Mouse (Mus musculus) embryo, embryonic 11.5 days (tissue): ENCODE measurements around the gene Tph1.

ENCODE experiments used
- DNase-seq: peaks from one replicate; pipeline ENCODE4 v3.0.0-alpha.2; 2012; ENCODE audit warnings: low read depth, low spot score

The Tph1 gene

GRCm38 (mm10) chr7:46648431-46649140, 23.8 kb downstream of the Tph1 start:
- DNase-seq = no peak

- DNase-seq = no peak
Observed at GRCm38 (mm10) chr7:46643172-46643571, 29.2 kb downstream of the Tph1 start.

DNA sequence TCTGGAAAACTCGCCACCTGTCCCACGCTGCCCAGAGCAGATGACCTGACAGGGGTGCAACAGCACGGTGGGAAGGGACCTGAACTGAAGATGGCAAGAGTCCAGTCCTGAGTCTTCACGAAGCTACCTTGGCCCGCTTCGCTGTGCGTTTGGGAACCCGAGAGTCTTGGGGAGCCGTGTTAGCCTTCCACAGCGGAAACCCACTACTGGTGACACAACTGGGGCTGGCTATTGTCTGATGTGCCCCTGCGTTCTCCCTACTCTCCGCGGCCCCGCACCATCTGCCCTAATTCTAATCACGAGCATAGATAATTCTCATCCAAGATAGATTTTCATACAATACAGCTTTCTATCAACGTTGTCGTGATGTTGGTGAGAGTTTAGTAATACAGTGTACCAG, 32.3 kb downstream of the Tph1 start:
- no peak for DNase-seq

- DNase-seq = peak; percentile 82
Observed at GRCm38 (mm10) chr7:46639692-46640031, 32.7 kb downstream of the Tph1 start, which contains the start of gene Sergef. TSS of gene Sergef (minus strand) at chr7:46639807.

DNA sequence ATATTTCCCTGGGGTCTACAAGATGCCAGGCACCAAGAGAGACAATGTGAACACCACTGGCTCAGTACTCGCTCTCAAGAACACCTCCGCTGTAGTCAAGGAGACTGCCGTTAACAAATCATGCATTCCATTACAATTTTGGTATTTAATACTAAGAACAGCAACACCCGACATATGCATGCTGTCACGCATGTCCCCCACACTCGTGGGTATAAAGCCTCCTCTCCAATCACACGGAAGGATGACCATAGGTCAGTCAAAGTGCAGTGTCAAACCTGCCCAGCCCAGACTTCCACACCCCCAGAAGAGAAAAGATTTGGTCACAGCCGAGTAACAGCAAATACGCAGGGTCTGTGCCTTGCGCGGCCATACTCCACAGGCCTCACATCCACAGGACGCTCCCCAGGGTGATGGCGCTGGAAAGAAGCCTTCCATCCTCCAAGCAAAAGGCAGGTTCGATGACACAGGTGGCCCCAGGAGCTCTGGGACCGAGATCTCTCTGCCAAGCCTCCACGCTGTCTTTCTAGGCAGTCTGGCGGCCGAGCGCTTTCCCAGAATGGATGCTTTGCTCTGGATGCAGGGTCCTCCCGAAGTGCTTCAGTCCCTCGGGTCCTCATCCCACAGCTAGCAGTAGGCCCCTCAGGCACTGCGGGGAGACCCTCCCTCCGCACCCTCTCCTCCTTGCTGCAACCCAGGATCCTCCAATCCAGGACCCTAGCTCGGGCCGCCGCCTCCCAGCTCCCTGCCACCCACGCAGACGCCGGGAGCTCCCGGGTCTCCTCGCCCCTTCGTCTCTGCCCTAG, 33.2 kb downstream of the Tph1 start:
- no peak for DNase-seq

- no peak for DNase-seq
Observed at GRCm38 (mm10) chr7:46628375-46628975, 43.9 kb downstream of the Tph1 start.

DNA sequence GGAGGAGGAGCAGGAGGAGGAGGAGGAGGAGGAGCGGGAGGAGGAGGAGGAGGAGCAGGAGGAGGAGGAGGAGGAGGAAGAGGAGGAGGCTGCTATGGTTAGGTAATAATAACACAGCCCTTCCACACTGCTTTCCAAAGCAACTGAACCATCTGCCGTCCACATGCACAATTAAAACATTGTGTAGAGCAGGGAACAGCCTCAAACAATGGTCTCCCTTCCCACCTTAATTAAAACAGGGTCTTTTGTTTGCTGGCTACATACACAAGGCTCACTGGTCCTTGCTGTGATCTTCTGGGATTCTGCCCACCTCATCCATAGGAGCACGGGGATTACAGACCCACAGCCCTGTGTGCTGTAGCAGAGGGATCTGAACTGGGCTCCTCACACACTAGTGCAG, 48.4 kb downstream of the Tph1 start:
- no peak for DNase-seq

DNA sequence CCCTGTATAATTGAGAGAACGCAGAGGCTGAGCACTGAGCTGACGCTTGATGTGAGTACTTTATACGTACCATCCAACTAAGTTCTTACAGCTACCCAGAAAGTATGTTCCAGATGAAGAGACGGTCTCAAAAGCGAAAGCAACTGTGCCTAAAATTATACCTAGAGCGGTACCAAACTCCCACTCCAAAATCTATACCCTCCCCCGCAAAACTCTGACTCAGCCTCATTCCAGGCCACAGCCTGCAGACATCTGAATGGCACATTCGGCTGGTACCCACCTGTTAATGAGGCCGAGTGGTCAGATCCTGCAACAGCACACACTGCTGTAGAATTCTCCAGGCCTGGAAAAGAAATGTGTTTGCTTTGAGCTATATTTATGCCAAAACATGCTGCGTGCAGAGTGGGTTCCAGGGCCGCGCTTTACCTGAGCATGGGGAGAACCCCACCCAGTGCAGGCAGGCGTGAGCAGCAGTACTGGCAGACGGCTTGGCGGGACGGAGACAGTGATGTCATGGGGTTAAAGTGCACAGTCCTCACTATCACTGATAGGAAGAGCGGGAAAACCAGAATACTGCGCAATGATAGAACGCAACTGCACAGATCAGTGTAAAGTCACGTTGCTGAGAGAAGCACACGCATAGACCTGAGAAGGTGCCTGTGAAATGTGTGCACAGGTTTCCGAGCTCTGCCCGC, 53.8 kb downstream of the Tph1 start:
- no peak for DNase-seq

- no peak for DNase-seq
Observed at GRCm38 (mm10) chr7:46616429-46617005, 55.8 kb downstream of the Tph1 start.

GRCm38 (mm10) chr7:46615256-46615977, 56.9 kb downstream of the Tph1 start:
- no peak for DNase-seq

DNA sequence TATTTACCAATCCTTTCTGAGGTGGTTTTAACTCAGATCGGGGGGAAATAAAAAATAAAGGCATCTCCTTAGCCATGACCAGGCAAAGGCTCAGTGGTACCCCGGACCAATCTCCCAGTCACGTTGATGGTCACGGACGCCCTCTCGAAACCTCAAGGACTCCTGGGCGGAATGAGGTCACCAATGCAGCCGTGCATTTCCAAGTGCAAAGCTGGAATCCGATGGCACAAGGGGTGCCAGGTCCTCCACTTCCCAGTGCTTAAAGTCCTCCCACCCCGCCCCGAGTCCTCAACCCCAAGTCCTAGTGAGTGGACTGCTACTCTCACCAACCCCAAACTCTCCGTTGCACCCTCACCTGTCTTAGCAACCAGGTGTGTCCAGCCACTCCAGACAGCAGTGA, 58.1 kb downstream of the Tph1 start:
- no peak for DNase-seq

DNA sequence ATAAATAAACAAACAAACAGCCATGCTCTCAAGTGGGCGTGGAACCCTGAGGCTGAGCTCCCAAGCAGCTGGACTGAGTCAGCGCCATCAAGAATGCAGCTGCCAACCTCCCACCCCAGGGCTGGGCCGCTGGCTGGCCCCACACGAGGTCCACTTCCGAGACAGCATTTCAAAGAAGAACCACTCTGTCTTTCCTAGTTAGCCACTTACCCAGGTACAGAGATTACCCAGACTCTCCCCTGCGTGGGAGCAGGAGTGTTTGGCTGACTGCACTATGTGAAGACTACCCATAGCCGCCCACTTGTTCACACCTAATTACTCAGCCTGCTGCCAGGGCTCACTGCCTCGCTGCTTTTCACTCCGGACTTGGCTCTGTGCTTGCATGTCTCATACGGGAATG, 59.2 kb downstream of the Tph1 start:
- DNase-seq = no peak

GRCm38 (mm10) chr7:46612421-46612937, 59.9 kb downstream of the Tph1 start:
- no peak for DNase-seq

DNA sequence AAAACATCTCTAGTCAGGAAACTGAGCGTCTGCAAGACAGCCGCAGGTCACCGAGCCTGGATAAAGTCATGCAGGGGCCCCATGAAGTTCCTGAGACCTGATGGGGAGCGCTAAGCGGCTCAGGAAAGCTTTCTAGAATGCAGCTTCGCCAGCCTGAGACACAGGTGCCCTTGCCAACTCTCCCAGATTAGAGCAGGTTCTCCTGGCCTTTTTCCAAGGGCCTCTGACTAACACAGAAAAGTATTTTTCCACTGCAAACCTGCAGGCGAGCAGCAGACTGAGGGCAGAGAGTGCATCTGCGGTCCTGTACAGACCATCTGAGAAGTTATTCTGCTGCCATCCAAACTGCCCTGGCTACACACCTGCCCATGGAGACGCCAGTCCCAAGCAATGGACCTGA, 60.4 kb downstream of the Tph1 start:
- no peak for DNase-seq

- no peak for DNase-seq
Observed at GRCm38 (mm10) chr7:46609317-46609716, 63.0 kb downstream of the Tph1 start.

- peak; percentile 73 for DNase-seq
Observed at GRCm38 (mm10) chr7:46607428-46608055, 64.8 kb downstream of the Tph1 start.

DNA sequence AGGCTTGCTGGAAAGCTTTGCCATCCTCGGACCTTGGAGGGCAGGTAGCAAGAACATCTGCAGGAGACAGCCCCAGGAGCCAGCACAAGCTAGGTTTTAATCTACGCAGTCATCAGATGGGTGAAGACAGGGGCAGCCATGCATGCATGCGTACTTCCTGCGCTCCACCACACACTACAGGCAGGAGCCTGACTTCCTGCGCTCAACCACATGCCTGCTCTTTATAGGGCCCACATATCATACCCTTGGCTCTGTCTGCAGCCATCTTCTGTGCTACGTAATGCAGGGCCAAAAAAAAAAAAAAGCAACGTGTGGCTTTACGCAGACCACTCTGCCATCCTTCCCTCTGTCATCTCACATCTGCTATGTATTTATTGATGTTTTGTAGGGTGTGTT, 65.3 kb downstream of the Tph1 start:
- no peak for DNase-seq

DNA sequence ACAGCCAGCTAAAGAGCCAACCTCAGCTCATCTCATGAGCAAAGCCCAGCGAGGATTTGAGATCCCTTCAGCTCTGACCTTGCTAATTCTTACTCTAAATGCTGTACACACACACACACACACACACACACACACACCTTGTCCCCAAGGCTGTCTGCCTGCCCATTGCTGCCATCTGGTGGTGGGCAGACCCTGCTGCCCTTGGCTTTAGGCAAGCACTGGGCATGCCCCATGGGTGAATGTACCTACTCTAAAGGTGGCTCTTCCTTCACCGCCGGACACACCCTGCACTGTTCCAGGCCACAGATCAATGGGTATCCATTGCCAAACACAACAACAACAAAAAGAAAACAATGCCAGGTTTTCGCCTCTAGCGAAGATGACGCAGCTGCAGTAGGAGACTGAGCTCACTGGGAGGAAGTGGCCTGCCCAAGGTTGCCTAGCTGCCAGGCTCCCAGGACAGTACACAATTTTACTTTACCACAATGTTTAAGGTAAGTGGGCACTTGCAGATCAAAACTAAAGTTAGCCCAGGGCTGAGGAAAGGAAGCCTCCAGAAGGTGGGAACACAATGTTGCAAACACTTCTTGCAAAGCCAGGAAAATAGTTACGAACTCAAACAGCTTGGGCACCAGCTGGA, 65.8 kb downstream of the Tph1 start:
- peak; percentile 51 for DNase-seq

- no peak for DNase-seq
Observed at GRCm38 (mm10) chr7:46603051-46603450, 69.3 kb downstream of the Tph1 start.

DNA sequence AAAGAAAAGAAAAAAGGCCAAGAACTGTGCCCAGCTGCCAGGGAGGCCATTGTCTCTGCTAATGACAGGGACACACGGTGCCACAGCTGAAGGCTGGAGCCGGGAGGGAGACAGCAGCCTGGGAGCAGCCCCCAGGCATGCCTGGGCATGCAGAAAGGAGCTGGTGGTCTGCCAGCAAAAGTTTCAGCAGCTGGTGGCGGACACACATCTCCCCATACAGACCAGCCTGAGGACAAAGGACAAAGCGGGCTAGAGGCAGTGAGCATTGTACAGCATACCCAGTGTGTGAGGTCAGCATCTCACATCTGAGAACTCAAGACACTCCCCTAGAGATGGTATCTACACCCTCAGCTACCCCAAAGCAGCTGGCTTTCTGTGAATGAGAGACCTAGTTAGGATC, 70.3 kb downstream of the Tph1 start:
- no peak for DNase-seq
